Mouse (Mus musculus) T-helper 17 cell (primary cell): Measurements from ENCODE around the gene Gskip.

ENCODE experiments used
- in situ Hi-C, 2 experiments: fragments of 300-600 bp; cut with MboI, MseI; formaldehyde crosslinking; loops; 1 replicate in 1 of 2; 2 replicates in 1 of 2; pipeline ENCODE4 v1.15.1; 2025; ENCODE audit warnings: high pct_unique_total_duplicates in 2 of 2

Gskip gene

DNA sequence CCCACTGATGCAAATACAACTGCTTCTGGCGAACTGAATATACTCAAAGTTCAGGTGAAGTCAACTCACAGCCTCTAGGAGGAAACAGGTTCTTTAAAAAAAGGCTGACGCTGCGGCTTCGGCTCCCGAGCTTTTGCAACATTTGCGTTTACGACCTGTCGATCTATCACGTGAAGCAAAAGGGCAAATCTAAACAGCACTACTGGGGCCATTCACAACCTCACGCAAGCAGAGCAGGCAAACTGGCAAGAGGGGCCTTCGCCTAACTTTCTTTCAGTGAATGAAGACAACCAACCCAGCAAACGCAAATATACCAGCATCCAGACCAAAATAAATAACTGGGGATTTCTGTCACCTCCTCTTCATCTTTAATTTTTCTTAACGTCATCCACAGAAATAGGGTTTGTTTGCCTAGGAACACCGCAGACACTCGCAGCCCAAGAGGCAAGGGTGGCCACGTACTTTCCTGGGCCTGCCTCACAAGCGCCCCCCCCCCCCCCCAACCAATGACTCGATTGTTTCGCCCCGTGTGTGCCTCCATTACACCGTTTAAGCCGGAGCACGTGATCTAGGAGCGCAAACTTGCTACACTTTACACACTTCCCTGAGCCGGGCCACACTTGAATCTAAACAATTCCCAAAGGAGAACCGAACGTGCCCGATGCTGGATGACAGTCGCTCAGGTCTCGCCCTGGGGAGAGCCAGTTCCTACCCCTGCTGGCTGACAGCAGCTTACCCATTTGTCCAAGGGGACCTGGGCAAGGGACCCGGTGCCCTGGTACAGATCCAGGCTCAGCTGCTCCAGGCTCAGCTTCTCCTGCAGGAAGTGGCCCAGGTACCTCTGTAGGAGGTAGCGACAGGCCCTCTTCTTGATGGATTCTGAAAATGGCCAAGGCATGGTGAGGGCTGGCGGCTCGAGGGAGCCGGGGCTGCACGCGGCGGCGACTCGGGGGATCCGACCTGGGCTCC is at the start of gene Gskip:
Gene Gskip, plus strand, starts transcription at position 897 of the 969 bp plus-strand sequence.
- in situ Hi-C loops, result no loop called here

DNA sequence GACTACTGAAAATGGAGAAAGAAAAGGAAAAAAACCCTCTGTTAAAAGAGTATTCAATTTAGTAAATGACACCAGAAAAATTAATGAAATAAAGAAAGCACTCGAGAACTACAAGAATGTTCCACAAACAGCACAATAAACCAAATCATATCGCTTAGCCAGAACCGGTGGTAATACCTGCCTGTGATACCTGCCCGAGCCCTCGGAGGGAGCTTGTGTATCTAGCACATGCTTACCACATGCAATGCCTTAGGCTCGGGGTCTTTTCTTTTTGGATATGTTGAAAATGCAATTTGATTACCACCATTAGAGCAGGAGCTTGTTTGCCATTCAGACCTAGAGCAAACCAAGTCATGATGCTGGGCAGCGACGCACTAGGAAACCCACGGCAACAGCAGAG is 48.1 kb upstream of the Gskip start:
- in situ Hi-C loops, result no loop called here

DNA sequence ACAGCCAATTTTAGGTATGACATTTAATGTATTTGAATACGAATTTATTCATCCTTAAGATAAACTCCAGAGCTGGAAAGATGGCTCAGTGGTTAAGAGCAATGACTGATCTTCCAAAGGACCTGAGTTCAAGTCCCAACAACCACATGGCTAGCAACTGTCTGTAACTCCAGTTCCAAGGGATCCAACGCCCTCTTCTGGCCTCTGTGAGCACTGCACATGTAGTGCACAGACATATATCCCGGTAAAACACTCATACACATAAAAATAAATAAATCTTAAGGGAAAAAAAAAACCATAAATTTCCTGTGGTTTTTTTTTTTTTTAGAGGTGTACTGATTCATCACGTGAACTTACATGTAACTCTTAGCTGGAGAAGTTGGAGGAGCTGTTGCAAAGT is 47.1 kb upstream of the Gskip start:
- in situ Hi-C loops, result no loop called here

DNA sequence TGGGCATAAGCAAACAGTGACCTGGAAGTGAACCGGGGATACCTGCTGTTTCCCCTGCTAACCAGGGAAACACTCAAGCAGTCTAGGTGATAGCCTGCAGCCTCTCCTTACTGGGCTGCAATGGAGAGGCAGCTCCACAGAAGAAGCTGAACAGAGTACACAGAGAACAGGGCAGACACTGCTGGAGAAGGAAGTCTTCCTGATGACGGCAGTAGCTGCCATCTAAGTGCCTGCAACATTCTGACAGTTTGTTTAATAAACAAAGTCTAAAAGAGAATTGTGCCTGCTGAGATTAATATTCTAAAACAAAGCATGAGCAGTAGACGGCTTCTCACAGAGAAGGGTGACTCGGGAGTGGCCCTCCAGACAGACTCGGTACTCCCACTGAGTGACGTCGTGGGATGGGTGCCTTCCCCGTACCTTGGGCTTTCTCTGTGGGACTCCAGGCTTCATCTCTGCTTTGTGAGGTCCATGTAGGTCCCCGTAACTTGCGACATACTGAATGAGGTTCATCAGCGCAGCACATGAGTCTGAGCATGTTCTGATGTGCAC is 41.8 kb upstream of the Gskip start:
- in situ Hi-C loops, result no loop called here

GRCm38 (mm10) chr12:105655850-105656249 is 28.8 kb upstream of the Gskip start:
- in situ Hi-C loops, result loop anchor here (10.0 kb wide), 2 partner anchors 159 to 951 kb away; no protein-coding TSS in a partner anchor

GRCm38 (mm10) chr12:105676274-105676673 is 8.4 kb upstream of the Gskip start:
- in situ Hi-C loops, result no loop called here

DNA sequence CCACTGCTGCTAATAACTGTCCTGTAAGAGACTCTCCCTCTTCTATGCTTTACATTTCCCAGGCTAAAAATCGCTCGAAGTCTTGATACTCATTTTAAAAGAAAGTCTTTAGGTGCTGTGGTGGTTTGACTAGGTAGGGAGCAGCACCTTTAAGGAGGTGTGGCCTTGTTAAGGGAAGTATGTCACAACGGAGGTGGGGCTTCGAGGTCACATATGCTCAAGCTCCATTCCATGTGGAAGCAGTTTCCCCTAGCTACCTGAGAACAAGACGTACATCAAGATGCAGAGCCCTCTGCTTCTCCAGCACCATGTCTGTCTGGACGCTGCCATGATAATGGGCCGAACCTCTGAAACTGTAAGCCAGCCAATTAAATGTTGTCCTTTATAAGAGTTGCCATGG is 6.4 kb upstream of the Gskip start:
- in situ Hi-C loops, result no loop called here

DNA sequence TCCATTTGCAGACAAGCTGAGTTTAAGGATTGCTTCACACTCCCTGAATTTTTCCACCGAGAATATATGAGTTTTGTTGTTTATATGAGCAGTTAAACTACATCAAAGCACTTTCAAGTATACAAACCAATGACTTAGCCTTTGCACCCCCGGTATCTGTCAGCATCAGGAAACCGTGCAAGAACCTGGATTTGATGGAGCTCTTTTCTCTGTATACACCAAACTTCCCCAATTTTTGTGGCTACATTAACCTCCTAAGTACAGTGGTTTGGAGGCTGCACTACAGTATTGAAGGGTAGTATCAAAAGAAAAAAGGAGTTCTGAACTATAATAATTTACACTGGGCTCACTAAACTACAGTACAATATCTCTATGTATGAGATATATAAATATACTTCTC is 5.9 kb upstream of the Gskip start:
- in situ Hi-C loops, result no loop called here

- in situ Hi-C loops, result loop anchor here (5.0 kb wide), 2 partner anchors 37 to 97 kb away; partner anchors contain the start of gene Papola (in 1 of the 2)
Measured at GRCm38 (mm10) chr12:105685001-105685691, 517 bp downstream of the Gskip start, which contains the start of gene Atg2b. Atg2b (minus strand) TSS chr12:105685211.

DNA sequence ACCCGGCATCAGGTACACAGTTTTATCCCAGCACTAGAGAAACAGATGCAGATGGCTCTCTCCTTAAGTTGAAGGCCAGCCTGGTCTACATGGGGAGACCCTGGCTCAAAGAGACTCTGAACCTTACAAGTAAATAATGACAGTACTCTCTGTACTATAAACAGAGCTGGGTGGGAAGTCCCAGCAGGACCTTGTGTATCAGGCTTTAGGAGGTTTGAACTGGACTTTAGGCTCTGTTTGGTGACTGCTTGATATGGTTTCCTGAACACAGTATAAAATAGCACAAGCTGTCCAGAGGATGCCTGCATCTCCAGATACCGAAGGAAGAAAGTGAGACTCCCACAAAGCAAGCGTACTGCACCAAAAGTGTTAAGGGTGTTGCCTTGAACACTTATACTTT is 2.2 kb downstream of the Gskip start:
- in situ Hi-C loops, result loop anchor here (5.0 kb wide), 2 partner anchors 36 to 96 kb away; partner anchors contain the start of gene Papola (in 1 of the 2)

DNA sequence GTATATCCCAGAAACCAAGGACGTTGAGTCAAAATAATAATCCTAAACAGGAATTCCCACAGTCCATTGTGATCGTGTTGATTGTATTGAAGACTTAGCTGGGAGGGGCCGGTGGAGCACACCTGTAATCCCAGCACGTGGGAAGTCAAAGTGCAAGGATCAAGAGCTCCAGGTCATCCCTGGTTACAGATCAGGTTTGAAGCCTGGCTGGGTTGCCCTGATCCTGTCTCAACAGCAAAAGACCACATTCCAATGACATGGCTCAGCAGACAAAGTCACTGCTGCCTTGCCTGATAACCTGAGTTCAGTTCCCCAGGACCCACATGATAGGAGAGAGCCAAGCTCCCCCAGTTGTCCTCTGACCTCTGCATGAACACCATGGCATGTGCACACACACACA is 2.8 kb downstream of the Gskip start:
- in situ Hi-C loops, result loop anchor here (5.0 kb wide), 2 partner anchors 35 to 95 kb away; partner anchors contain the start of gene Papola (in 1 of the 2)

DNA sequence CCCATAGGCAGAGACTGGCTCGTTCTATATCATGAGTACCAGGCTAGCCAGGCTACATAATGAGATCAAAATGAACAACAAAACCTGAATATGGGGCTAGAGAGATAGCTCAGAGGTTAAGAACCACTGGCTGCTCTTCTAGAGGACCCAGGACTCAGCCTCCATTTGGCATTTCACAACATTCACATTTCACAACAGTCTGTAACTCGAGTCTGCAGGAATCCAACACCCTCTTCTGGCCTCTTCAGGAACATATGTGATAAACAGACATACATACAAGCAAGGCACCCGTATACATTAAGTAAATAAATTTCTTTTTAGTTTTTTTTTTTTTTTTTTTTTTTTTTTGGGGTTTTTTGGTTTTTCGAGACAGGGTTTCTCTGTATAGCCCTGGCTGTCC is 3.9 kb downstream of the Gskip start:
- in situ Hi-C loops, result loop anchor here (5.0 kb wide), 2 partner anchors 34 to 94 kb away; partner anchors contain the start of gene Papola (in 1 of the 2)

DNA sequence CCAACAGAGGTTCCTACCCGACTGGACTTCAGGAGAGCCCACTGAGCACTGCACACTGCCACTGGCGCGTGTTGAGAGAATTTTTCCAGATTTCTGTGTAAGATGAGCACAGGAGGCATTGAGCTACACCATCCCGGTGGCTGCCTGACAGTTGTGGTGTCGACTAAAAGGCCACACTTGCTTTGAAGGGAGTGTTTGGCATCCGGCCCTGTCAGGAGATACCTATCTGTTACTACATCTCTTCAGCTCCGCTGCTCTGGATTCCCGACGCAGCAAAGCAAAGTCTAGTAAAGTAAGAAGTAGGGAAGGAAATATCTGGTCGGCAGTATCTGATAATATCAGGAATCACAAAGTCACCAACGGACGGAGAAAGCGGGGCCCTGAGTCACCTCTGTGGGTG is 4.8 kb downstream of the Gskip start:
- in situ Hi-C loops, result loop anchor here (5.0 kb wide), 2 partner anchors 33 to 93 kb away; partner anchors contain the start of gene Papola (in 1 of the 2)

GRCm38 (mm10) chr12:105694021-105694420 is 9.4 kb downstream of the Gskip start:
- in situ Hi-C loops, result no loop called here

GRCm38 (mm10) chr12:105695848-105696247 is 11.2 kb downstream of the Gskip start:
- in situ Hi-C loops, result no loop called here

DNA sequence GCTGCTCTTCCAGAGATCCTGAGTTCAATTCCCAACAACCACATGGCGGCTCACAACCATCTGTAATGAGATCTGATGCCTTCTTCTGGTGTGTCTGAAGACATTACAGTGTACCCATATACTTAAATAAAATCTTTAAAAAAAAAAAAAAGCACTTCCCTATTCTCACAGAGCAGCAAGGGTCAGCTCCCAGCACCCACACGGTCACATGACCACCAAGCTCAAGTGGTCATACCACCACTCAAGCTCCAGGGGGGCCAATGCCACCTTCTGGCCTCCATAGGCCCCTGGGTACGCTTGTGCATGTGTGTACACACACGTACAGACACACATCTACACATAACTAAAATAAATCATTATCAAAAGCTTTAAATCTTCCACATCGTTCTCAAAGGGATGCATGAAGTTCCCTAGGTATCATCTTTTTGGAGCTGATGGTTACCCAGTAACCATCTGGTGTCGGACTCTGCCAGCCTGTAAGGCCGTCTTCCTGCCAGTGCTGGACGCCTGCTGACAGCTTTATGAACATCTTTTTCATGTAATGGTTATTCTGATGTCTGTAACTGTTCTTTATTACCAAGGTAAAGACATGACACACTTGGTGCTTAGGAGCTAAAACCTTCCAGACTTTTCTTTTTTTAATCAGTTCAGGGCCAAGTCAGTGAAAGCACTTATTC is 12.6 kb downstream of the Gskip start:
- in situ Hi-C loops, result no loop called here

DNA sequence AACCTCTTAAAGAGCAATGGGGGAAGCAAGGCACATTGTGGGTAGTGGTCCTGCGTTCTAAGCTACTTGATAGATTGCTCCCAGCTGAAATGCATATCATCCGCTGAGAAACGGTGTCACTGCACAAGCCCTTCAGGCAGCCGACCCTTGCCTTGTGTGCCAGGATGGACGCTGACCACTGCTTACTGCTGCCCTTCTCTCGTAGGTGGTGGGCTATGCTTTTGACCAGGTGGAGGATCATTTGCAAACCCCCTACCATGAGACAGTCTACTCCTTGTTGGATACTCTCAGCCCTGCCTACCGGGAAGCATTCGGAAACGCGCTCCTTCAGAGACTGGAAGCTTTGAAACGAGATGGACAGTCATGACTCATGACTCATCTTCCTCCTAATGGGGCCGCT is 15.8 kb downstream of the Gskip start:
- in situ Hi-C loops, result no loop called here

DNA sequence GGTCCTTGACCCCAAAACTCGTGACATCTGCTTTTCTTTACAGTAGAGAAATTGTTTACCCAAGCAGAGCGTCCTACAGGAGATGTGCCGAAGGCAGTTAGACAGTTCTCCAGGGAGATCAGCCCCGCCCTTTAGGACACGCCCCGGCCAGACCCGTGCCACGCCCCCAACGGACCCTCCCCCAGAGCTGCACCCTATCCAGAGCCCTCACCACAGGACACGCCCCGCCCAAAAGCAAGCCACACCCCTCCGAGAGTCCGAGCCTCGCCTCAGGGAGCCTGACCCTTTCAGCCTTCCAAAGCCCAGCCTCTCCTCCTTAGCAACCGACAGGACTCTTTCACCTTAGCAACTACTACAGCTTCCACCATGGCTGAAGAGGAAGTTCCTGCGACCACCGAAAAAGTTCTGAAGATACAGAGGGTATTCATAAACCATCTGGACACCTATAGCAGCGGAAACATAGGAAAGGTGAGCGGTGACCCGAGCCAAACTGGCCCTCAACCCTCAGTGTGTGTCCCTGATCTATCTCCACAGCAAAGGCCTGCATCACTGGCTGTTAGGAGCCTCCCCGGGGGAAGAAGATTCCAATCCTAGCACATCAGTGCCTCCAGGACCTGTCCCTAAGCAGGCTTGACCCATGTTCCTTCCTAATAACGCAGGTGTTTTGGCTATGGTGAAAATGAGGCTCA is 21.3 kb downstream of the Gskip start, which contains the start of gene Ak7:
Gene Ak7, plus strand, starts transcription at position 178 of the 689 bp plus-strand sequence.
- in situ Hi-C loops, result no loop called here

DNA sequence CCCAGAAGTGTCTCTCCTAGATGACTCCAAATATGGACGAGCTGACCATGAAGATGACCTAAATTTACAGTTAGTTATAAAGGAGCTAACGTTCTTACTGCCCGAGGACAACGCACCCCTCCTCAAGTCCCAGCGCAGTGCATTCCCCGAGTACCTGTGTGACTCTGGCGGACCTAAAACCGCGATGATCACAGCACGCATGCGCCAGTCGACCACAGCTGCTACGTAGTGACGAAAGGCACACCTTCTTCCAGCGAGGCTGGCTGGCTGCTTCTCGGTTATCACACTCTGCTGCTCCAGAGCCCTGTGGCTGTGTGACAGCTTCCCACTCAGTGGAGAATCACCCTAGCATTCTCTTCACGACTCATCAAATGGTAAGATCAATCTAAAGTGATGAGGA is 34.0 kb downstream of the Gskip start:
- in situ Hi-C loops, result no loop called here

DNA sequence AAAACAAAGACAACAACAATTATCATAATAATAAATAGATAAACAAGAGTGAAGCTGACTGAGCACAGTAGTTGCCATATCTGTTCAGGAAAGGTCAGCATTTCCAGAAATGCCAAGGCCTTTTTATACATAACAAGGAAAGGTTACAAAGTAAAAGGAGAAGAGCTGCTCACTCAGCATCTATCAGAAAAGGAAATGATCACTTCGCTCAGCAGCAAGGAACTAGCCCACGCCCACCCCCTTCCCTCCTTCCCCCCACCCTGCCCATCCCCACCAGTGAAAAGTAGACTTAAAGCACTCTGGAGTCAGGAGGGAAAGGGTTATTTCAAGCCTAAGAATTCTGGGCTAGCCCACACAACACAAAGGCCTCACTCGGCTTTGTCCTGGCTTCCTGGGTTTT is 35.6 kb downstream of the Gskip start:
- in situ Hi-C loops, result loop anchor here in 1 of 2 experiments (5.0 kb wide), 1 partner anchor 33 kb away; the partner anchor contains the start of gene Atg2b
